Mouse (Mus musculus) retina, postnatal 1 day (tissue): ENCODE measurements around the gene Polr1d.

ENCODE experiments used
- DNase-seq: peaks from one replicate; pipeline ENCODE4 v3.0.0-alpha.2; 2012

Gene Polr1d

DNA sequence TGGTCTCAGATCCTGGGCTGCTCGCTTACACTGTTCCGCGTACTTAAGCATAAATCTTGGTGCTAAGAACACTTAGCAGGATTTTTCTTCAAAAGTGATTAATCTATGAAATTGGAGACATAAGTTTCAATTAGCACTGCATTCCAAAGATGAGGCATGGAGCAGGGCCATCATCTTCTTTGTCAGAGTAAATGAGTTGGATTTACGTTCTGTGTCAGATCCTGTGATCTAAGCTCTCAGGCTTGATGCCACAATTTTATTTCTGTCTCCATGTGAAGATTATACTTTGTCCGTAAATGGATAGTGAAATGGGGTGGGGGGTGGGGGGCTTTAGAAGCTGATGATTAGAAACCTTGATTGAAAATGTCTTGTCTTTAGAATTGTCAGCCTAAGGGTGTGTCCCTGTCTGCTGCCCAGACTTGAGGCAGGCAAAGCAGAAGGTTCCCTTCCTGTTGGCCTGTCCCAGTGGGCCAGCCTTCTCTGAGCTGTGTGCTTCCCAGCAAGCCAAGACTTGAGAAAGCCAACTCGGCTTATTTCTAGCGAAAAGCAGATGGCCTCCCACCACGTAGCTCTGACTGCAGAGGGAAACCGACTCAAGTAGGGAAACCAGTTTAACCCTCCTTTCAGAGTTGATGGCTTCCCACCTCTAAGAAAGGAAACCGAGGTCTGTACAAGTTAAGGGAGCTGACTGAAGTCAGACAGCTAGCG lies 13.6 kb downstream of the Polr1d start:
- no peak for DNase-seq

DNA sequence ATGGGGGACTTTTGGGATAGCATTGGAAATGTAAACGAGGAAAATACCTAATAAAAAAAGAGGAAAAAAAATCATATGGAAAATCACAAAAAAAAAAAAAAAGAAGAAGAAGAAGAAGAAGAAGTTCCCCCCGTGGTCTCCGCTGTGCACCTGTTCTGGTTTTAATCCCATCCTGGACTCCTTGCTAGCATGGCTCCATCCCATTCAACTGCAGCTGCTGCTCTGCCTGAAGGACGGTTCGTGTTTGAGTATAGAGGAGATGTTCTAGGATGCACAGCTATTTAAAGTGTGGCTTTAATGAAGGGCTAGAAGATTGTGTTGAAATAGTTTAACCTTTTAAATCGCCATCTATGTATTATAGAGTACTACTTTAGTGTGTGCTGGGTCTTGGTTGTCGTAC lies 15.6 kb downstream of the Polr1d start:
- DNase-seq = no peak

DNA sequence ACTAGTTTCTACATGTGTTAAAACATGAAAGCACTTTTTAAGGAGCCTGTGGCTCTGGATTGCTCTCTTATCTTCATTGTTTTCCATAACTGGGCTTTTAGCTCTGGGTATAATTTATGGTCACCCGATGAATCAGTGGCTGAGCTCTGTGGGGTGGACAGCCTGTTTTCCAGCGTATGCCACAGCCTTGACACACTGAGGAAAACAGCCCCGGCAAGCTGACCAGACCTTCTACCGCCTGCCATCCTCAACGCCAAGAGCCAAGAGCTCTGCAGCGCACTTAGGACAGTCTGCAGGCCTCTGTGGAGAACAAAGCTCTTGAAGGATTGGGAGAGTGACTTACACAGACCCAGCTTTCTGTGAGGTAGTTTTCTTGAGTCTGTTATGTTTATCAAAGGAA lies 17.4 kb downstream of the Polr1d start:
- no peak for DNase-seq

GRCm38 (mm10) chr5:147096586-147096985 lies 19.7 kb downstream of the Polr1d start:
- no peak for DNase-seq

GRCm38 (mm10) chr5:147098667-147099066 lies 21.8 kb downstream of the Polr1d start:
- DNase-seq = no peak

- DNase-seq = peak; percentile 26
These were observed 23.3 kb downstream of the Polr1d start for GRCm38 (mm10) chr5:147100180-147100579.

DNA sequence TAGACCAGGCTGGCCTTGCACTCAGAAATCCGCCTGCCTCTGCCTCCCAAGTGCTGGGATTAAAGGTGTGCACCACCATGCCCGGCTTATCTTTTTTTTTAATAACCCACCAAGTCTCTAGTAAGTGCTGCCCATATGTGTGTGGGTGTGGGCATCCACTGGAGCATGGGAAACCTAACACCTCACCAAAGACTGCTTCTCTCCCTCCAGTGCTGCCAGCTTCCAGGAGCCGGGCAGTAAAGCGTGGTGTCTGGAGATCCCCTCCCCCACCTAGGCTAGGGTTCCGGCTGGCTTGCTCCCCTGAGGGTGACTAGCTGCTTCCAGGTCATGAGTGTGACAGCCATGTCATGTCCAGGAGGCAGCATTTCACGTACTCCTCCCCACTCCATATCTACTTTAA lies 25.4 kb downstream of the Polr1d start:
- no peak for DNase-seq

DNA sequence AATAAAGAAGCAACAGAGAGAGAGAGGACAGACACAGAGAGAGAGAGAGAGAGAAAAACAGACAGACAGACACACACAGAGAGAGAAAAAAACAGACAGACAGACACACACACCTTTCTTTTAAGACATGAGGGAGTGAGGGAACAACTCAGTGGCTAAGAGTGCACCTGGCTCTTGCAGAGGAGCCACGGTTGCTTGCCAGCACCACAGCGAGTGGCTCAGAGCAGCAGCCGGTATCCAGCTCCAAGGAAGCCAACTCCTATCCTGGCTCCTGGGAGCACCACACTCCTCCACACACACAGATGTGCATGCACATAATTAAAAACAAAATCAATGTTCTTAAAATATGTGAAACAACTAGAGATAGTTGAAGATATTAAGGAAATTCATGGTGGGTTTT lies 30.4 kb downstream of the Polr1d start:
- DNase-seq = no peak

- no peak for DNase-seq
These were observed 32.2 kb downstream of the Polr1d start for GRCm38 (mm10) chr5:147108861-147109591.

DNA sequence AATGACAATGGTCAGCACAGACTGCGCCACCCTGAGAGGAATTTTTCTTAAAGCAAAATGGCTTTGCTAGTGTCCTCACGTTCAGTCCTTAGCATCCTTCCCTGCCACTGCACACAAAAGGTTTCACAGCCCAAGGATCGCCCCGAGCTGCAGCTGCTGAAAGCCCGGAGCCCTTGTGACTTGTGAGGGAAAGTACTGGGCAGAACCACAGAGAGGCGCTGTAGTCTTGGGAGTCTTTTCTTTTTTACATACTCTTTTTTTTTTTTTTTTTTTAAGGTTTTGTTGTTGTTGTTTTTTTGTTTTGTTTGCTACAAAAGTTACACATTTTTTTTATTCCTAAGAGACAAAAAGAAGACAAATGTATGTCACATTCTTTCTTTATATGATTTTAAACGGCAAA lies 37.9 kb downstream of the Polr1d start:
- DNase-seq = no peak

GRCm38 (mm10) chr5:147115631-147116030 lies 38.8 kb downstream of the Polr1d start:
- no peak for DNase-seq

DNA sequence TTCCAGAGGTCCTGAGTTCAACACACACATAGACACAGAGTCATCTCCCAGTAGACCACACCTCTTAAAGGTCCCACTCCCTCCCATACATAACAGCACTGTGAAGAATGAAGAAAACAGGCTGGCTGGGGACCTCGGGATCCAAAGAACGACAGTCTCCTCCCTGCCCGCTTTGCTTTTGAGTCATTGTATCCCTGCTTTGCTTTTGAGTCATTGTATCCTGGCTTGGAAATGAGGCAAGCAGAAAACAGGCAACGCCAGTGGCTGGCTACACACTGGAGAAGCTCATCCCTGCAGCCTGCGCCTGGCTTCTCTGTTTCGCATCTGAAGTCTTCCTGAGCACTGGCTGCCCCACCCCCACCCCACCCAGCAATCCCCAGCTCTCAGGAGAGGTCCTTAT lies 40.2 kb downstream of the Polr1d start:
- DNase-seq = no peak

GRCm38 (mm10) chr5:147121146-147121545 lies 44.3 kb downstream of the Polr1d start:
- no peak for DNase-seq

GRCm38 (mm10) chr5:147124794-147125193 lies 47.9 kb downstream of the Polr1d start:
- DNase-seq = no peak

GRCm38 (mm10) chr5:147125542-147126185 lies 48.8 kb downstream of the Polr1d start:
- DNase-seq = no peak

DNA sequence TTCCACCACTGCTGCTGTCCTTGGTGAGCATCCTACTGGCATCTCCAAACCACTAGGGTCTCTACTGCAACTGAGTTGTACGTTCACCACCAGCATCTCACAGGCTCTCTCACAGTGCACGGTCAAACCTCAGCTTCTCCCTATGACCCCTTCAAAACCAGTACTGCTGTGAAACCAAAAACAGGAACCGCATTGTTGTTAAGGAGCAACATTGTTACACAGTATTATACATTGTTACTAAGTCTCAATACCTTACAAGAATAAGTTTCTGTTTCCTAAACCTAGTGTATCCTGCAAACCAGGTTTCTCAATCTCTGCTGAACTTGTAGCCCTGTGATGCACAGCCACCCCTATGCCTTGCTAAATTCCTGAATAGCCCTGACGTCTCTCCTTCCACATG lies 51.0 kb downstream of the Polr1d start:
- DNase-seq = no peak

GRCm38 (mm10) chr5:147129484-147129883 lies 52.6 kb downstream of the Polr1d start:
- no peak for DNase-seq

DNA sequence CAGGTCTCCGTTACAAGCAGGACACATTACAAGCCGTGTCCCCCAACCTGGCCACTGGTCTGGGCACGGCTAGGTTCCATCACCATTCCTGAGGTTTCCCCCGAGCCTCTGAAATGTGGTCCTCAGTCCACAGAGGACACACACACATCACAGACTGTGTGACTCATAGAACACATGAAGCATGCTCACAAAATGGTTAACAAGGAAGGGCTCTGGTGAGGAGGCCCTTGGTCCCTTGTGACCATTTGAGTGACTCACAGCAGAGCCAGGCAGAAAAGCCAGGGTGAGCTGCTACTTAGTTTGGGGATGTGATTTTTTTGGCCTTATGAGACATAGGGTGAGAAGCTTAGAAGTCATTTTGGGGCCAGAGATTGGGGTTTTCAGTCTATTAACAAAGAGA lies 55.1 kb downstream of the Polr1d start:
- no peak for DNase-seq

DNA sequence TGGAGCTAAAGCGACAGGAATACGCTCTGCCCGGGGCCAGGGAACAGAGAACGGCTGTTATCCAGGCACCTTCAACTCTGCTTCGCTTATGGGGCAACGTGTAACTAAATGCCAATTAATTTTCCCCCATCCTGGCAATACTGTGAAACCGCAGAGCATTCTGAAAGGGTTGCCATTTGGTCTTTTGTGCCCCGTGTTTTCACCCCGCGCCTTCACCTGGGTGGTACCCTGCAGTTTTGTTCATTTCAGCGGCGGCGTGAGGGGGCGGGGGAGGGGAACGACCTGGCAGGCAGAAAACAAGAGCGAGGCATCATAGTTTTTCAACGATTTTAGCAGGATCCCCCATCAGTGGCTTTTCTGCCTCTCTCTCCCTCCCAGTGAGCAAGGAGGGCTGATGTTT lies 56.8 kb downstream of the Polr1d start:
- DNase-seq = no peak

DNA sequence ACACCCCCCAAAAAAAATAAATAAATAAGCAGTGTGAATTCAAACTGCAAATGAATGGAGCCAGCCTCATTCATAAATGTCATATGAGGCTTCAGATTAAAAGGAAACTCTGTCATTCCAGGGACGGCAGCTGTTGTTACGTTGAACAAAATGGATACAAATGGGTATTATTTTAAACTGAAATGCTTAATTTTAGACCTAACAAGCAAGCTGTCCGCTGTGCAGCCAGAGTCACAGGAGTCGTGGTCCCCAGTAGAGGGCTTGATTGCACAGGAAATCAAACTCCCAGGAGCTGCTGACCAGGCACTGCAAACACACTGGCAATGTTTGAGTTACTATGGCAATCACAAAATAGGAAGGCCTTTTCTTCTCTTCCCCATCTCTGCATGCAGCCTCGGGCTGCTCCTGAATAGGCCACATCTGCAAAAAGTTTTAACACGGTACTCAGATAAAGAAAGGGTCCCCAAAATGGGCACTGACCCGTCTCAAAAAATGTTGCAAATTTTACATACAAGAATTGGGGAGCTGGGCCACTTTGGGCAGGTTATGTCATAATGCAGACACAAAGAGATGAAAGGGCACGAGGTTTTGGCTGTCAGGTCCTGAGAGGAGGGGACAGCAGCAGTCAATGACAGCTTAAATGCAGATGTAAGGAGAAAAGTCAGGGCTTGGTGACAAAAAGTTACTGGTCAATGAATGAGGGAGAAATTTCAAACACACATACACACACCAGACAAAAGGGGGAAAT lies 57.7 kb downstream of the Polr1d start:
- peak; percentile 20 for DNase-seq

DNA sequence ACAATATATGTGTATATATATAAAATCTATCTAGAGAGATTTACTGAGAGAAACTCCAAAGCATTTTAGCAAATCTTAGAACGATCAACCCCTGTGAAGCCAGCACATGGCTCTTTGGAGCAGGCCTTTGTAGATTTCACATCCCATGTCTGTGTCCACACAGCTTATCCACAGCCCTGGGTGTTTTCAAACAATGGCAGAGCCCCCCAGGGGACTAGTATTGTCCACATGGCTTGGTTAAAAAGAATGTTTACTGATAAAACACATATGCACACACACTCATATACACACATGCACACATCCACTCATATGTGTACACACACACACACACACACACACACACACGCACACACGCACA lies 58.2 kb downstream of the Polr1d start:
- DNase-seq = no peak

- DNase-seq = no peak
These were observed 59.1 kb downstream of the Polr1d start for GRCm38 (mm10) chr5:147135994-147136393.

DNA sequence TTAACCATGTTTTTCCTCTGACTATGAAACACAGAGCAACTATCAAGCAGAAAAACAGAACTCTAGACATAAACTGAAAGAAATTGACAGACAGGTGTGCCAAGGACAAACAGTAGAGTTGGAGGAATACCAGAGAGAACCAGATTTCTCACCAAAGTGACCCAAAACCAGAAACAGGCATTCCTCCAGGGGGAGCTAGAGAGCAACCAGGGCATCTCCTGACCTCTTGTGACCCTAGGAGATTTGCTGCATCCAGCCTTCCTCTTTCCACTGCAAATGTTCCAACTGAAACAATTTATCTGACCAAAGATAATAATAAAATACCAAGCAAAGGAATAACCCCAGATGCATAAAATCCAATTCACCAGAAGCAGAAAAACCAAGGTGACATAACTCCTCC lies 70.5 kb downstream of the Polr1d start:
- no peak for DNase-seq
